Mouse (Mus musculus) G1E (cell line): ENCODE results near the gene Bmf. TPM values are rescaled to one million over a fixed set of nuclear protein-coding genes. Genes with fewer than 3 reads are reported as not detected.

Experiments used
- ATAC-seq: 2 replicates; pipeline ENCODE4 v1.8.0; 2016; ENCODE audit warnings: mild to moderate bottlenecking; ENCODE audit not compliant: insufficient number of reproducible peaks, poor library complexity, low FRiP score, severe bottlenecking; ENCODE audit errors: extremely low read depth
- DNase-seq: peaks from one replicate; pipeline ENCODE4 v3.0.0; 2012; ENCODE audit warnings: low spot score
- H3K27me3 ChIP-seq: 2 replicates; pipeline ENCODE4 v1.6.1; 2012; ENCODE audit warnings: mild to moderate bottlenecking, low read length, inconsistent platforms; ENCODE audit not compliant: insufficient read depth
- H3K36me3 ChIP-seq: replicated peaks from 2 replicates; pipeline ENCODE3; 2012; ENCODE audit warnings: mild to moderate bottlenecking, inconsistent platforms
- H3K4me1 ChIP-seq: 2 replicates; pipeline ENCODE4 v1.6.1; 2012; ENCODE audit warnings: low read depth, low read length, inconsistent platforms, mixed read lengths; ENCODE audit not compliant: insufficient read depth
- H3K4me3 ChIP-seq: 2 replicates; pipeline ENCODE4 v1.5.1; 2012; ENCODE audit warnings: low read depth, mild to moderate bottlenecking, inconsistent platforms, low read length, moderate library complexity, mixed read lengths
- H3K9me3 ChIP-seq: replicated peaks from 2 replicates; pipeline ENCODE4 v1.6.1; 2012; ENCODE audit warnings: inconsistent platforms
- CTCF ChIP-seq: IDR thresholded peaks from 2 replicates; pipeline ENCODE4 v1.5.1; 2012; ENCODE audit warnings: low read depth, low read length, inconsistent platforms, mixed read lengths
- GATA1 ChIP-seq: IDR thresholded peaks from 2 replicates; pipeline ENCODE4 v1.6.1; 2012; ENCODE audit warnings: borderline replicate concordance, low read length, inconsistent platforms, mixed read lengths
- GATA2 ChIP-seq: IDR thresholded peaks from 2 replicates; pipeline ENCODE4 v1.6.1; 2012; ENCODE audit warnings: low read depth, low read length, inconsistent platforms, borderline replicate concordance
- POLR2AphosphoS5 ChIP-seq: IDR thresholded peaks from 2 replicates; pipeline ENCODE4 v1.6.1; 2012; ENCODE audit warnings: low read depth, low read length, inconsistent platforms; ENCODE audit not compliant: insufficient replicate concordance
- TAL1 ChIP-seq: conservative IDR thresholded peaks from 2 replicates; pipeline ENCODE4 v1.6.1; 2012; ENCODE audit warnings: low read depth, low read length, inconsistent platforms, mixed read lengths
- polyA plus RNA-seq: library from polyadenylated mRNA; stranded (reverse); fragments of >175 nt; gene quantifications from 2 replicates; pipeline ENCODE4 v1.2.3, GENCODE M21; 2012
- total RNA-seq, 2 experiments: library from RNA; stranded (forward) in 1 of 2; stranded (reverse) in 1 of 2; fragments of 200-1000 nt in 1 of 2; fragments of >200 nt in 1 of 2; fragmentation: Nextera tagmentation in 1 of 2; gene quantifications; 2 replicates each; pipeline ENCODE4 v1.2.3; 2014 to 2017

Gene Bmf
- total and polyA plus RNA-seq, 3 experiments = 0.16 TPM; not detected in 2

DNA sequence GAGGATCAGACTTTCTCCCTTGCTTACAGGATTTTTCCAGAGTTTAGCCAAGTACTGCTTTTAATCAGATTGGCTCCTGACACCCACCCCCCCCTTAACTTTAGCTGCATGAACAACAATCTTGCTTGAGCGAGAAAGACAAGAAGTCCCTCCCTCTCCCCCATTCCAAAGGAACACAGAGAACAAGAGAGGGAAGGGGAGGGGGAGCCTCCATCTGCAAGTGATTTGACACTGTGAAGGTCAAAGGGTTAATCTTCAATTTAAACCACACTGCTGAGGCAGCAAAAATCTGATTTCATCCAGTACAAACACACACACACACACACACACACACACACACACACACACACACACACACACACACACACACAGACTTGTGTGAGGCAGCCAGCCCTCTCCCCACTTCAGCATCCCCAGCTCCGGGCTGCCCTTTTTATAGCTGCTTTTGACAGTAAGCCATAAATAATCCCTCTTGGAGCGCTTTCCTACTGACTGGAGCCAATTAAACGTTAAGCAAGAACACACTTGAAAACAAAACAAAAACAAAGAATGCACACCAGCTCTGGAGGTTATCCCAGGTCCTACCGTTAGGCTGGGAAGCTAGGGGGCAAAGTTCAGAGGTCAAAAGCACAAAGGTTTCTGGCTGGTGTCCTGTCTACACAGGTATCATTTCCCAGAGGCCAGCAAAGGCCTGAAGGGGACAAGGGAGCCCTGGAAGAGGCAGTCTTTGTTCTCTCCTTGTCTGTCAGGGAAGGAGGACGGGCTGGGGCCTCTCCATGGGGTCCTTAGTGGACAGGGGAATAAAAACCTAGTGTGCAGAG, 16.4 kb downstream of the Bmf start:
- DNase-seq = no peak
- peaks cover 35% of the 10 kb centered on the region for H3K27me3 ChIP-seq
- ATAC-seq = no peak
- TF ChIP-seq TAL1 (no peak), GATA2 (no peak), GATA1 (no peak), CTCF (no peak), POLR2AphosphoS5 (no peak)
- no peak overlapping the region for H3K4me3 ChIP-seq
- H3K4me1 ChIP-seq = no peaks in the 10 kb centered on the region
- no peaks in the 10 kb centered on the region for H3K9me3 ChIP-seq
- H3K36me3 ChIP-seq = no peaks in the 10 kb centered on the region

DNA sequence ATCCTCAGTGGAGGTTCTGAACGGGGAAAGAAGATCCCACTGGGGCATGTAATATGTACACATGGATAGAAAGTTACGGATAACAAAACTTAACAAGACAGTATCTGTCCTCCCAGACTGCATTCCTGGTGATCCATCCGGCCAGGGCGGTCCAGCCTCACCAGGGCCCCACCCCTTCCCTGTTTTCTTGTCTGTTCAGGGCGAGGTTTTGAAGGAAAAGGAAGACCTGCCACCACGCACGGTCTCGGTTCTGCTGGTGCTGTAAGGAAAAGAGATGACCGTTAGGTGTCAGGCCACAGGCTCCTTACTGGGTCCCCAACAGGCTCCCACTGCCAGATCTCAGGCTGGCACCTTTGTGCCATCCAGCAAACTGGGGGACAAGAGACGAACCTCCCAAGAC, 17.1 kb downstream of the Bmf start:
- Histone ChIP-seq H3K36me3 (no peaks in the 10 kb centered on the region), H3K27me3 (peaks cover 36% of the 10 kb centered on the region), H3K9me3 (no peaks in the 10 kb centered on the region), H3K4me1 (no peaks in the 10 kb centered on the region), H3K4me3 (no peak overlapping the region)
- ATAC-seq = no peak
- TF ChIP-seq CTCF (no peak), GATA2 (no peak)
- no peak for DNase-seq

DNA sequence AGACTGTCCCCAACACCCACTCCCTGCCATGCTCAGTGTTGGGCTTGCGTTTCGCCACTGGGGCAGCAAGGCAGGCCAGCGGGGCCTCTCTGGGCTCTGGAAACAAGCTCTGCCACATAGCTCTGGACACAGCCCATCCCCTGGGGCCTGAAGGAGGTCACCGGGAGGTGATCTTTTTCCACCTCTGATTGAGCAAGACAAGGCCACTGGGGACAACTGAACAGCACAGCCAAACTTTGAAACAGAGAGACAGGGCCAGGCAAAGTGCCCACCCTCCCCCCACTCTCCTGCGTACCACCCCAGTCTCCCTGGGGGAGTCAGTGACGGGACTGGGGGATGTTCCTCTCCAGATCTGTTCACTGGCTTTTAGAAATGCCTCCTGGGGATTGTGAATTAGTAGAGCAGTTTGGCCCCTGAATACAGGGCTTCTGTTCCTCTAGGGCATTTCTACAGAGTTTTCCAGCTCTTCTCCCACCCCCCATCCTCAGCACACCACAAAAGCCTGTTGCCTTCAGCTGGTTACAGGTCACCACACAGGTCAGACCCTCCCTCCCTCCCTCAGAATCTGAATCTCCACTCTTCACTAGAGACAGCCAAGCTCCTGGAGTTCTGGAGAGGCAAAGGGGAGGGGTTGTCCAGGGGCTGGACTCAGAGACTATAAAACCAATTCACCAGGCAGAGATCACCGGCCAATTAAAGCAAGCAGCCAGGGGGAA, 19.9 kb downstream of the Bmf start:
- Histone ChIP-seq H3K4me3 (no peak overlapping the region), H3K27me3 (peaks cover 35% of the 10 kb centered on the region), H3K4me1 (no peaks in the 10 kb centered on the region), H3K9me3 (no peaks in the 10 kb centered on the region), H3K36me3 (no peaks in the 10 kb centered on the region)
- no peak for DNase-seq
- no peak for TF ChIP-seq GATA2
- TF ChIP-seq TAL1 = no peak
- TF ChIP-seq GATA1 = no peak
- TF ChIP-seq CTCF = no peak
- no peak for TF ChIP-seq POLR2AphosphoS5
- ATAC-seq = no peak

DNA sequence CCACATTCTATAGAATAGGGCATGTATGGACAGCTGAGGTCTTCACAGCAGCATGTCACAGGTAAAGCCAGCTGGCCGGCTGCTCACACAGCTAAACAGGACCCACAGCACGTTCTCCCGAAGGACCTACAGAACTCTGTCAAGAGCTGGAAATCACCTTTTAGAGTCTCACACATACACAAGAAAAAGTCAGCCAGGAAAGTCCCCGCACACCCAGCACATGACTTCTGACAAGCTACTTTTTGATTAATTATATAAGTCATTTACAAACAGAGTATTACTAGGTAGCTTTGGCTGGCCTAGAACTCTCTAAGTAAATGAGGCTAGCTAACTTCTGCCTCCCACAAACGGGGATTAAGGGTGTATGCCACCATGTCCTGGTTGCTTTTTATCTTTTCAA, 22.9 kb downstream of the Bmf start:
- Histone ChIP-seq H3K4me1 (no peaks in the 10 kb centered on the region), H3K36me3 (no peaks in the 10 kb centered on the region), H3K27me3 (peaks cover 28% of the 10 kb centered on the region), H3K9me3 (no peaks in the 10 kb centered on the region), H3K4me3 (no peak overlapping the region)
- DNase-seq (no peak), ATAC-seq (no peak)
- no peak for TF ChIP-seq TAL1
- TF ChIP-seq GATA1 = no peak
- no peak for TF ChIP-seq GATA2
- TF ChIP-seq POLR2AphosphoS5 = no peak
- no peak for TF ChIP-seq CTCF

DNA sequence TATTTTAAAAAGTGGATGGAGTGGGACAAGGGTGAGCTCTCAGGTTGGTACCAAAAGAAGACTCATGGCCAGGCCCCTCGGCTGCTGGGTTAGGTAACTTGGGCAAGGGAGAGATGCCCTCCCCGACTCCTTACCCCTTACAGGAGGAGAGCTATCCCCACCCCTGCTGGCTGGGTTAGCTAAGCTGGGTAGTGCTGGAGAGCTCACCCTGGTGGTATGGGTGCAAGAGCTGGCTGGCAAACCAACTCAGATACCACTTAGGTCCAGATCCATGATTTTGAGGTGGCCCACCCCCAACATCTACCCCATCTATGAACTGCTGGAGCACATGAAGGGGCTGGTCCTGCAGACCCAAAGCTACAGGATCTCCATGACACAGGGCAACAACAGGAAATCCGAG, 24.7 kb downstream of the Bmf start:
- Histone ChIP-seq H3K36me3 (no peaks in the 10 kb centered on the region), H3K9me3 (no peaks in the 10 kb centered on the region), H3K4me1 (no peaks in the 10 kb centered on the region), H3K27me3 (peaks cover 31% of the 10 kb centered on the region), H3K4me3 (no peak overlapping the region)
- ATAC-seq (no peak), DNase-seq (no peak)
- TF ChIP-seq POLR2AphosphoS5 = no peak

DNA sequence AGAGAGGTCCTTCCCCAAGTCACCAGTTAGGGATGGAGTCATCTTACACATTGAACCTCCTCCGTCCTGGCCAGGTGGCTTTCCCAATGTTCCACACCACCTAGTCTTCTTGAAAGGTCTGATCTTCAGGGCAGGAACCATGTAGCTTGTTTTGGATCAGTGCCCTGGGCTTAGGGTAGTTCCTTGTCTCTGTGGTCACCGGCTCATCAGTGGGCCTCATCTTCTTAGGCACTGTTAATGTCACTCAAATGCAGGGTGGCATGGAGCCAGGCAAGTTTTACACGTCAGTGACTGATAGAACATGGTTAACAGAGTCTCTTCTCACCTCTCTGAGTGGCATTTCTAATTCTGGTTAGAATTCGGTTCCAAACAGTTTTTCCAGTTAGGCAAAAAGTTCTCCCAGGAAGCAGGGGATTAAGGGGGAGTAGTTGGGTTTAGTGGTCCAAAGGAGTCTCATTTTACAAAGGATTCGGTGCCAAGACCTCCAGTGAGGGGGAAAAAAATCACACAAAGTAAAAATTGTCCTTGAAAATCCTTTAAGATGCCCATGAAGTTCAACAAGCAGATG, 26.2 kb downstream of the Bmf start:
- H3K4me3 ChIP-seq = no peak overlapping the region
- no peak for ATAC-seq
- DNase-seq = no peak

More for the DNA sequence above, 26.2 kb downstream of the Bmf start:
- no peaks in the 10 kb centered on the region for H3K36me3 ChIP-seq
- peaks cover 21% of the 10 kb centered on the region for H3K27me3 ChIP-seq
- no peaks in the 10 kb centered on the region for H3K9me3 ChIP-seq
- H3K4me1 ChIP-seq = no peaks in the 10 kb centered on the region
- TF ChIP-seq POLR2AphosphoS5 = no peak
- TF ChIP-seq GATA2 = no peak
- no peak for TF ChIP-seq TAL1
- no peak for TF ChIP-seq CTCF
- TF ChIP-seq GATA1 = no peak
